Mouse (Mus musculus) monocyte, adult 5-6 weeks (primary cell): ENCODE results near the gene Serpinb5. TPM values are rescaled to one million over a fixed set of nuclear protein-coding genes. Genes with fewer than 3 reads are reported as not detected.
"Not testable (repeated sequence)": the region's sequence is repeated elsewhere in the genome, so short reads cannot be mapped to it uniquely, and the experiment has no call there.

Experiments used
- ATAC-seq: fragments of 153-309, 156-312 bp; replicated peaks from 2 replicates; pipeline ENCODE4 v1.8.0; 2017; ENCODE audit warnings: mild to moderate bottlenecking; ENCODE audit not compliant: low TSS enrichment, insufficient number of reproducible peaks, severe bottlenecking, poor library complexity, low FRiP score
- total RNA-seq: library from RNA; stranded (forward); fragments of 200-1000, 200-491, 200-594 nt; gene quantifications from 3 replicates; pipeline ENCODE4 v1.2.3, GENCODE M21; 2017

The Serpinb5 gene
- not detected in 3 replicates for total RNA-seq

- ATAC-seq = no peak
These were observed at the start of gene Serpinb5 for GRCm38 (mm10) chr1:106860847-106861246. Serpinb5 (plus strand) TSS chr1:106861173.

- no peak for ATAC-seq
These were observed 46.1 kb upstream of the Serpinb5 start for GRCm38 (mm10) chr1:106814864-106815263.

- ATAC-seq = peak; percentile 60
These were observed 45.7 kb upstream of the Serpinb5 start for GRCm38 (mm10) chr1:106815265-106815664.

GRCm38 (mm10) chr1:106816766-106817165, 44.2 kb upstream of the Serpinb5 start:
- ATAC-seq = no peak

- no peak; the same call in 1 of the 2 replicates for ATAC-seq
These were observed 42.6 kb upstream of the Serpinb5 start for GRCm38 (mm10) chr1:106818323-106818722.

GRCm38 (mm10) chr1:106822297-106822696, 38.7 kb upstream of the Serpinb5 start:
- no peak for ATAC-seq

- no peak for ATAC-seq
These were observed 32.2 kb upstream of the Serpinb5 start for GRCm38 (mm10) chr1:106828784-106829183.

GRCm38 (mm10) chr1:106865543-106865942, 4.6 kb downstream of the Serpinb5 start:
- no peak for ATAC-seq

- ATAC-seq = no peak
These were observed 5.1 kb downstream of the Serpinb5 start for GRCm38 (mm10) chr1:106866029-106866428.

- ATAC-seq = no peak
These were observed 5.8 kb downstream of the Serpinb5 start for GRCm38 (mm10) chr1:106866768-106867167.

- no peak for ATAC-seq
These were observed 9.0 kb downstream of the Serpinb5 start for GRCm38 (mm10) chr1:106869986-106870385.

GRCm38 (mm10) chr1:106875193-106875886, 14.4 kb downstream of the Serpinb5 start:
- ATAC-seq = no peak

GRCm38 (mm10) chr1:106876147-106876546, 15.2 kb downstream of the Serpinb5 start:
- no peak for ATAC-seq

- no peak for ATAC-seq
These were observed 21.8 kb downstream of the Serpinb5 start for GRCm38 (mm10) chr1:106882723-106883122.

GRCm38 (mm10) chr1:106883369-106883768, 22.4 kb downstream of the Serpinb5 start:
- no peak for ATAC-seq

- no peak for ATAC-seq
These were observed 22.8 kb downstream of the Serpinb5 start for GRCm38 (mm10) chr1:106883812-106884211.

- not testable (repeated sequence) for ATAC-seq
These were observed 34.2 kb downstream of the Serpinb5 start for GRCm38 (mm10) chr1:106895142-106895541.

GRCm38 (mm10) chr1:106901406-106901805, 40.4 kb downstream of the Serpinb5 start:
- ATAC-seq = peak; percentile 75; the same call in 1 of the 2 replicates

GRCm38 (mm10) chr1:106931954-106932353, 71.0 kb downstream of the Serpinb5 start:
- peak; percentile 78 for ATAC-seq
